Mouse (Mus musculus) spleen, adult 2 months (tissue): ENCODE results near the gene Tbx10.

Source experiments
- CTCF ChIP-seq: fragments of 200-500 bp; IDR thresholded peaks from 2 replicates; pipeline ENCODE4 v1.5.1; 2011; ENCODE audit warnings: mild to moderate bottlenecking, inconsistent platforms; ENCODE audit not compliant: insufficient read depth, insufficient read length, insufficient replicate concordance; ENCODE audit errors: extremely low read depth
- POLR2A ChIP-seq: fragments of 200-500 bp; IDR thresholded peaks from 2 replicates; pipeline ENCODE4 v1.6.1; 2011; ENCODE audit warnings: low read depth, low read length, inconsistent platforms

- peak; percentile 75; the same call in 1 of the 2 replicates for TF ChIP-seq CTCF
- TF ChIP-seq POLR2A = no peak
These were observed 55.3 kb downstream of the Tbx10 start for GRCm38 (mm10) chr19:4047859-4048258.
